Mouse (Mus musculus) thymus, adult 2 months (tissue): ENCODE results near the gene Tbc1d4. TPM values are rescaled to one million over a fixed set of nuclear protein-coding genes. Genes with fewer than 3 reads are reported as not detected.

Source experiments
- DNase-seq: peaks from one replicate; pipeline ENCODE4 v3.0.0; 2021
- H3K27ac ChIP-seq: fragments of 200-500 bp; 2 replicates; pipeline ENCODE4 v1.5.1; 2012; ENCODE audit warnings: low read length, control low read depth; ENCODE audit not compliant: control insufficient read depth, insufficient read depth
- H3K27me3 ChIP-seq: fragments of 200-500 bp; 2 replicates; pipeline ENCODE4 v1.6.1; 2012; ENCODE audit warnings: mild to moderate bottlenecking, low read length, moderate library complexity, mixed read lengths; ENCODE audit not compliant: control insufficient read depth, insufficient read depth
- H3K36me3 ChIP-seq: fragments of 200-500 bp; 2 replicates; pipeline ENCODE4 v1.6.1; 2012; ENCODE audit warnings: mild to moderate bottlenecking, low read length, moderate library complexity; ENCODE audit not compliant: control insufficient read depth, insufficient read depth
- H3K4me1 ChIP-seq: fragments of 200-500 bp; replicated peaks from 2 replicates; pipeline ENCODE4 v1.6.1; 2012; ENCODE audit warnings: low read length; ENCODE audit not compliant: control insufficient read depth, insufficient read depth
- H3K4me3 ChIP-seq: fragments of 200-500 bp; 2 replicates; pipeline ENCODE4 v1.5.1; 2012; ENCODE audit warnings: mild to moderate bottlenecking, low read length, control low read depth, moderate library complexity; ENCODE audit not compliant: control insufficient read depth, insufficient read depth
- CTCF ChIP-seq: fragments of 200-500 bp; IDR thresholded peaks from 2 replicates; pipeline ENCODE4 v1.5.1; 2012; ENCODE audit warnings: mild to moderate bottlenecking, control low read depth, low read length, moderate library complexity, borderline replicate concordance; ENCODE audit not compliant: control insufficient read depth, poor library complexity, insufficient read depth; ENCODE audit errors: extremely low read depth
- POLR2A ChIP-seq: fragments of 200-500 bp; IDR thresholded peaks from 2 replicates; pipeline ENCODE4 v1.6.1; 2012; ENCODE audit warnings: mild to moderate bottlenecking, low read length, control low read depth, moderate library complexity; ENCODE audit not compliant: control insufficient read depth, poor library complexity, insufficient read depth; ENCODE audit errors: extremely low read depth
- WGBS: fragments of 180-500 bp; shearing (Covaris S2); methylation state at CpG from one replicate; pipeline ENCODE4 v1.1.7; 2018; 5-methylcytosine and 5-hydroxymethylcytosine counted together
- polyA plus RNA-seq: library from polyadenylated mRNA; depleted of rRNA; stranded (reverse); fragments of >200 nt; gene quantifications from 2 replicates; pipeline ENCODE4 v1.2.3, GENCODE M21; 2012

The Tbc1d4 gene
- polyA plus RNA-seq, 1 experiment, result 13.3 TPM

DNA sequence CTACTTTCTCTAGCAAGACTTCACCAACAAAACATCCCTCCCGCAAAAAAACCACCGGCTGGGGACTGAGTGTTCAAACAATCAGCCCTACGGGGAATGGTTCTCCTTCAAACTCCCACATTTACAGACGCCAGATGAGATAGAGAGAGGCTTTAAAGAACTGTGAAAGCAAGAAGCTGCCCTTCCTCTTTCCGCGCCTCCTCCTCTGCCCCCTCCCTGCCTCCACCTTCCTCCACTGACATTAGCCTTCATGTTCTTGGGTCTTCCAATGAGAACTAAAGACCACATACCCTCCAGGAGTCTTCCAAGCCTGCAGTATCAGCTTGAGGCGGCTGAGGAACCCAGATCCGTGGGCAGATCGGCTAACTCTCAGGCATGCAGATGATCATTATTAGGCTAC is 7.2 kb upstream of the Tbc1d4 start:
- no peak for DNase-seq
- H3K27me3 ChIP-seq, result no peaks in the 10 kb centered on the region
- no peak overlapping the region for H3K4me3 ChIP-seq
- 35% methylated on average over 9 of the region's 9 CpGs for WGBS
- H3K27ac ChIP-seq, result no peak overlapping the region
- TF ChIP-seq POLR2A, result no peak
- TF ChIP-seq CTCF, result no peak
- no peaks in the 10 kb centered on the region for H3K36me3 ChIP-seq
- H3K4me1 ChIP-seq, result no peaks in the 10 kb centered on the region

- H3K27me3 ChIP-seq, result no peaks in the 10 kb centered on the region; the same call in 1 of the 2 replicates
- 95% methylated on average over 1 of the region's 1 CpGs for WGBS
- DNase-seq, result no peak
Observed at GRCm38 (mm10) chr14:101613206-101613605, 4.2 kb upstream of the Tbc1d4 start.

DNA sequence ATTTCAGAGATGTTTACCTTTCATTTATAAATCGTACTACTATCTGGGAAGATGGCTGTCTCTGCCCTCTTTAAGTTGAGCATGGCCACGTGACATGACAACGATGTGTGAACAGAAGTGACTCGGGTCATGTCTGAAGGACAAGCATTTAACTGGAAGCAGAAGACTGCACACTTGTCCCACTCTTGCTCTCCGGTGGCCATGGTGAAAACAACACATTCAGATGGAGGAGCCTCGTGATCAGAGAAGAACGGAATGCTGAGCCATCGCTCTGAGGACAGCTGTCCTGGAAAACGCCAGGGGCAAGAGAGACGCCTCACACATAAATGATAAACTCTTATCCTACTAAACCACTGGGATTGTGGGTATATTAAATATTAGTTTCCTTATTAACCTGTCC is 1.7 kb upstream of the Tbc1d4 start:
- Histone ChIP-seq H3K27me3 (no peaks in the 10 kb centered on the region; the same call in 1 of the 2 replicates), H3K36me3 (no peaks in the 10 kb centered on the region), H3K4me1 (peaks cover 6% of the 10 kb centered on the region), H3K4me3 (no peak overlapping the region), H3K27ac (no peak overlapping the region)
- WGBS, result 95% methylated on average over 10 of the region's 10 CpGs
- no peak for TF ChIP-seq POLR2A
- no peak for TF ChIP-seq CTCF
- DNase-seq, result no peak

More at GRCm38 (mm10) chr14:101613206-101613605, 4.2 kb upstream of the Tbc1d4 start:
- TF ChIP-seq POLR2A (no peak), CTCF (no peak)
- no peaks in the 10 kb centered on the region for H3K36me3 ChIP-seq
- H3K4me1 ChIP-seq, result peaks cover under 1% of the 10 kb centered on the region
- H3K27ac ChIP-seq, result no peak overlapping the region
- no peak overlapping the region for H3K4me3 ChIP-seq

- Histone ChIP-seq H3K36me3 (no peaks in the 10 kb centered on the region), H3K27me3 (no peaks in the 10 kb centered on the region; the same call in 1 of the 2 replicates), H3K27ac (no peak overlapping the region), H3K4me1 (peaks cover 6% of the 10 kb centered on the region), H3K4me3 (peak overlapping the region; percentile 55)
- peak; percentile 24 for DNase-seq
- WGBS, result 1% methylated on average over 62 of the region's 62 CpGs
- TF ChIP-seq POLR2A (no peak), CTCF (0 out of 2 replicates have a peak, but pooled peaks have one; percentile 15)
Observed at GRCm38 (mm10) chr14:101607631-101608518, 1.1 kb downstream of the Tbc1d4 start.

- no peak overlapping the region for H3K27ac ChIP-seq
- 58% methylated on average over 2 of the region's 2 CpGs for WGBS
Observed at GRCm38 (mm10) chr14:101605843-101606242, 3.1 kb downstream of the Tbc1d4 start.

GRCm38 (mm10) chr14:101602851-101603250 is 6.1 kb downstream of the Tbc1d4 start:
- TF ChIP-seq POLR2A (no peak), CTCF (no peak)
- no peaks in the 10 kb centered on the region for H3K36me3 ChIP-seq
- H3K27ac ChIP-seq, result no peak overlapping the region
- no peak overlapping the region for H3K4me3 ChIP-seq
- DNase-seq, result no peak
- no peaks in the 10 kb centered on the region; the same call in 1 of the 2 replicates for H3K27me3 ChIP-seq
- 86% methylated on average over 3 of the region's 3 CpGs for WGBS
- H3K4me1 ChIP-seq, result peaks cover 2% of the 10 kb centered on the region; the same call in 1 of the 2 replicates

More at GRCm38 (mm10) chr14:101605843-101606242, 3.1 kb downstream of the Tbc1d4 start:
- peaks cover 6% of the 10 kb centered on the region for H3K4me1 ChIP-seq
- no peak for DNase-seq
- no peak overlapping the region for H3K4me3 ChIP-seq
- no peaks in the 10 kb centered on the region; the same call in 1 of the 2 replicates for H3K27me3 ChIP-seq
- TF ChIP-seq POLR2A, result no peak
- no peak for TF ChIP-seq CTCF
- no peaks in the 10 kb centered on the region for H3K36me3 ChIP-seq
